Mouse (Mus musculus) T-cell, adult 2 months (primary cell): Measurements from ENCODE around the gene Gm498.

Experiments
- DNase-seq: peaks from one replicate; pipeline ENCODE4 v3.0.0; 2022; ENCODE audit warnings: low spot score

The Gm498 gene

GRCm38 (mm10) chr7:143892361-143892760 lies 25.7 kb downstream of the Gm498 start:
- no peak for DNase-seq

- no peak for DNase-seq
Observed at GRCm38 (mm10) chr7:143900667-143901066, 34.0 kb downstream of the Gm498 start.

- no peak for DNase-seq
Observed at GRCm38 (mm10) chr7:143905176-143905575, 38.5 kb downstream of the Gm498 start.

- no peak for DNase-seq
Observed at GRCm38 (mm10) chr7:143905606-143906005, 39.0 kb downstream of the Gm498 start.

- DNase-seq, result no peak
Observed at GRCm38 (mm10) chr7:143913611-143914010, 47.0 kb downstream of the Gm498 start.

GRCm38 (mm10) chr7:143919031-143919679 lies 52.5 kb downstream of the Gm498 start:
- no peak for DNase-seq

- DNase-seq, result no peak
Observed at GRCm38 (mm10) chr7:143929899-143930298, 63.3 kb downstream of the Gm498 start.

GRCm38 (mm10) chr7:143938647-143939046 lies 72.0 kb downstream of the Gm498 start:
- no peak for DNase-seq

GRCm38 (mm10) chr7:143939476-143939875 lies 72.8 kb downstream of the Gm498 start:
- no peak for DNase-seq

GRCm38 (mm10) chr7:143942941-143943691 lies 76.5 kb downstream of the Gm498 start:
- no peak for DNase-seq

- DNase-seq, result no peak
Observed at GRCm38 (mm10) chr7:143944421-143944980, 77.9 kb downstream of the Gm498 start.
